Mouse (Mus musculus) CH12.LX (cell line): Measurements from ENCODE around the gene Tmem178. TPM values are rescaled to one million over a fixed set of nuclear protein-coding genes. Genes with fewer than 3 reads are reported as not detected.

ENCODE experiments used
- DNase-seq: peaks from one replicate; pipeline ENCODE4 v3.0.0-alpha.2; 2013; ENCODE audit errors: extremely low read depth
- H3K27ac ChIP-seq: 2 replicates; pipeline ENCODE4 v1.5.1; 2012; ENCODE audit warnings: low read depth, mild to moderate bottlenecking, control low read depth, moderate library complexity; ENCODE audit not compliant: insufficient read depth
- H3K27me3 ChIP-seq: replicated peaks from 2 replicates; pipeline ENCODE3; 2012; ENCODE audit warnings: inconsistent platforms
- H3K36me3 ChIP-seq, 2 experiments: replicated peaks in 1 of 2; 2 replicates each; pipeline versions ENCODE3 to v1.6.1; 2012; ENCODE audit warnings: inconsistent platforms in 1 of 2, low read length in 1 of 2, mild to moderate bottlenecking in 1 of 2, mixed read lengths in 1 of 2, moderate library complexity in 1 of 2; ENCODE audit not compliant: control insufficient read depth in 1 of 2, insufficient read depth in 1 of 2
- H3K4me1 ChIP-seq, 2 experiments: 2 replicates each; pipeline ENCODE4 v1.6.1; 2012; ENCODE audit warnings: inconsistent platforms in 1 of 2, moderate library complexity in 1 of 2; ENCODE audit not compliant: insufficient read depth in 2 of 2, control insufficient read depth in 1 of 2
- H3K4me2 ChIP-seq: 2 replicates; pipeline ENCODE4 v1.6.1; 2012; ENCODE audit warnings: low read depth, mild to moderate bottlenecking, control low read depth; ENCODE audit not compliant: poor library complexity, insufficient read depth, severe bottlenecking
- H3K4me3 ChIP-seq, 3 experiments: fragments of 150-350 bp in 1 of 3; sonication (generic) in 1 of 3; replicated peaks in 1 of 3; 2 replicates each; pipeline versions ENCODE3 to v1.5.1; 2011 to 2012; ENCODE audit warnings: low read depth in 2 of 3, low read length in 2 of 3, mild to moderate bottlenecking in 2 of 3, moderate library complexity in 2 of 3, control low read depth in 1 of 3, improper control_type of control experiment in 1 of 3, inconsistent platforms in 1 of 3, mixed read lengths in 1 of 3; ENCODE audit not compliant: poor library complexity in 1 of 3
- H3K79me2 ChIP-seq: replicated peaks from 2 replicates; pipeline ENCODE4 v1.6.1; 2012; ENCODE audit warnings: mild to moderate bottlenecking, moderate library complexity; ENCODE audit not compliant: control insufficient read depth, poor library complexity, insufficient read depth, severe bottlenecking; ENCODE audit errors: extremely low read depth
- H3K9ac ChIP-seq: 2 replicates; pipeline ENCODE4 v1.6.1; 2012; ENCODE audit warnings: low read depth, mild to moderate bottlenecking, control low read depth, moderate library complexity; ENCODE audit not compliant: insufficient read depth
- H3K9me3 ChIP-seq: replicated peaks from 2 replicates; pipeline ENCODE3; 2012; ENCODE audit warnings: low read length, inconsistent platforms, mixed read lengths
- BHLHE40 ChIP-seq: IDR thresholded peaks from 2 replicates; pipeline ENCODE4 v1.6.1; 2011; ENCODE audit warnings: mild to moderate bottlenecking, low read depth, low read length, improper control_type of control experiment
- CHD1 ChIP-seq: IDR thresholded peaks from 2 replicates; pipeline ENCODE4 v1.6.1; 2012; ENCODE audit warnings: low read depth, low read length, improper control_type of control experiment, inconsistent platforms
- CHD2 ChIP-seq: IDR thresholded peaks from 2 replicates; pipeline ENCODE4 v1.6.1; 2011; ENCODE audit warnings: low read length, improper control_type of control experiment
- E2F4 ChIP-seq: IDR thresholded peaks from 2 replicates; pipeline ENCODE4 v1.6.1; 2011; ENCODE audit warnings: low read depth, low read length, improper control_type of control experiment; ENCODE audit not compliant: insufficient replicate concordance
- ETS1 ChIP-seq: conservative IDR thresholded peaks from 2 replicates; pipeline ENCODE4 v1.6.1; 2012; ENCODE audit warnings: low read depth, mild to moderate bottlenecking, inconsistent platforms, low read length, improper control_type of control experiment, moderate library complexity
- GABPA ChIP-seq: IDR thresholded peaks from 2 replicates; pipeline ENCODE4 v1.6.1; 2012; ENCODE audit warnings: low read depth, low read length, improper control_type of control experiment, inconsistent platforms; ENCODE audit not compliant: insufficient replicate concordance
- HCFC1 ChIP-seq: IDR thresholded peaks from 2 replicates; pipeline ENCODE4 v1.6.1; 2012; ENCODE audit warnings: low read depth, mild to moderate bottlenecking, inconsistent platforms, low read length, improper control_type of control experiment
- JUND ChIP-seq: conservative IDR thresholded peaks from 2 replicates; pipeline ENCODE4 v1.6.1; 2011; ENCODE audit warnings: low read depth, low read length, improper control_type of control experiment
- MAFK ChIP-seq: IDR thresholded peaks from 2 replicates; pipeline ENCODE4 v1.6.1; 2011; ENCODE audit warnings: low read length, improper control_type of control experiment; ENCODE audit not compliant: insufficient replicate concordance
- MAZ ChIP-seq: IDR thresholded peaks from 2 replicates; pipeline ENCODE4 v1.6.1; 2012; ENCODE audit warnings: low read depth, mild to moderate bottlenecking, inconsistent platforms, low read length, improper control_type of control experiment, moderate library complexity
- MEF2A ChIP-seq: IDR thresholded peaks from 2 replicates; pipeline ENCODE4 v1.6.1; 2014; ENCODE audit warnings: low read depth, mild to moderate bottlenecking, inconsistent platforms, low read length, improper control_type of control experiment, borderline replicate concordance
- MXI1 ChIP-seq: IDR thresholded peaks from 2 replicates; pipeline ENCODE4 v1.6.1; 2011; ENCODE audit warnings: mild to moderate bottlenecking, low read depth, low read length, improper control_type of control experiment
- NELFE ChIP-seq: IDR thresholded peaks from 2 replicates; pipeline ENCODE4 v1.6.1; 2011; ENCODE audit warnings: low read depth, low read length, improper control_type of control experiment
- PAX5 ChIP-seq: IDR thresholded peaks from 2 replicates; pipeline ENCODE4 v1.6.1; 2012; ENCODE audit warnings: low read length, inconsistent platforms, mixed read lengths
- RAD21 ChIP-seq: IDR thresholded peaks from 2 replicates; pipeline ENCODE4 v1.6.1; 2011; ENCODE audit warnings: low read depth, mild to moderate bottlenecking, low read length, improper control_type of control experiment, moderate library complexity
- SIN3A ChIP-seq: IDR thresholded peaks from 2 replicates; pipeline ENCODE4 v1.6.1; 2012; ENCODE audit warnings: low read length, improper control_type of control experiment, inconsistent platforms
- SMC3 ChIP-seq: IDR thresholded peaks from 2 replicates; pipeline ENCODE4 v1.6.1; 2011; ENCODE audit warnings: low read depth, low read length, improper control_type of control experiment
- TCF12 ChIP-seq: IDR thresholded peaks from 2 replicates; pipeline ENCODE4 v1.6.1; 2014; ENCODE audit warnings: low read depth, mild to moderate bottlenecking, inconsistent platforms, low read length, improper control_type of control experiment
- USF1 ChIP-seq: IDR thresholded peaks from 2 replicates; pipeline ENCODE4 v1.6.1; 2014; ENCODE audit warnings: low read depth, mild to moderate bottlenecking, inconsistent platforms, low read length, improper control_type of control experiment
- ZC3H11A ChIP-seq: IDR thresholded peaks from 2 replicates; pipeline ENCODE4 v1.6.1; 2012; ENCODE audit warnings: low read depth, mild to moderate bottlenecking, inconsistent platforms, low read length, improper control_type of control experiment
- ZKSCAN1 ChIP-seq: IDR thresholded peaks from 2 replicates; pipeline ENCODE4 v1.6.1; 2012; ENCODE audit warnings: low read depth, inconsistent platforms, low read length, improper control_type of control experiment, borderline replicate concordance
- ZNF384 ChIP-seq: IDR thresholded peaks from 2 replicates; pipeline ENCODE4 v1.6.1; 2012; ENCODE audit warnings: low read depth, low read length, improper control_type of control experiment, inconsistent platforms
- dilution Hi-C: fragments of 300-500 bp; cut with MboI; formaldehyde crosslinking; loops from 2 replicates; pipeline ENCODE4 v1.14.3; 2020; ENCODE audit warnings: low sequenced_read_pairs; ENCODE audit not compliant: extremely low pct_unique_long_range_greater_than_20kb, extremely low pct_ligation_motif_present
- in situ Hi-C: fragments of 300-500 bp; cut with MboI; formaldehyde crosslinking; loops from 3 replicates; pipeline ENCODE4 v1.14.3; 2019; ENCODE audit warnings: low sequenced_read_pairs, low pct_ligation_motif_present, low pct_unique_long_range_greater_than_20kb, mixed read lengths
- polyA plus RNA-seq: library from polyadenylated mRNA; unstranded; fragments of >175 nt; gene quantifications from 2 replicates; pipeline ENCODE4 v1.2.1, GENCODE M21; 2012; ENCODE audit warnings: low read depth; ENCODE audit not compliant: insufficient read length
- total RNA-seq, 2 experiments: library from RNA; depleted of rRNA; stranded (reverse); fragments of 300-350 nt in 1 of 2; fragments of >200 nt in 1 of 2; gene quantifications; 2 replicates each; pipeline ENCODE4 v1.2.3; 2012 to 2014

Gene Tmem178
- total and polyA plus RNA-seq, 3 experiments = not detected

DNA sequence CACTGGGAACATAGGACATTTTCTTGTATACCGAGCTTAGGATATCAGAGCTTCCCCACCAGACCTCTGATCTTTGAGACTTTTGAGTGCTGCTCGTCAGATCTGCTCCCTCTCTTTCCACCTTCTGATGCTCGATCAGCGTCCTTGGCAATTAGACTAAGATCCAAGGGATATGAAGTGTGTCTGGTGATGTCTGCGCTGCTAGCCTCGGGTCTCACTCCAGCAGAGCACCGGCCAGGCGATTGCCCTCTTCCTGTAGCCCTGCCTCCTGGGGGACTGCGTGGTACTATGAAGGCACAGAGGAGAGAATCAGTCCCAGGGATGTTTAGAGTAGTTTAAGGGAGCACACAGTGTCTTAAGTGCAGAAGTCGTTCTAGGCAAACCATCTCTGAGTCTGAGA, 38.5 kb downstream of the Tmem178 start:
- Histone ChIP-seq H3K36me3 (no peaks in the 10 kb centered on the region), H3K4me2 (no peak overlapping the region), H3K4me3 (no peak overlapping the region), H3K9me3 (no peaks in the 10 kb centered on the region), H3K4me1 (no peaks in the 10 kb centered on the region), H3K79me2 (no peaks in the 10 kb centered on the region), H3K9ac (no peak overlapping the region), H3K27me3 (no peaks in the 10 kb centered on the region), H3K27ac (no peak overlapping the region)
- in situ Hi-C loops = loop anchor here (25.0 kb wide), 1 partner anchor 346 kb away; no protein-coding TSS in a partner anchor
- TF ChIP-seq RAD21 = no peak
- TF ChIP-seq ZKSCAN1 = no peak
- no peak for TF ChIP-seq MEF2A
- TF ChIP-seq CHD2 = no peak
- no peak for TF ChIP-seq MAZ
- no peak for TF ChIP-seq HCFC1
- no peak for TF ChIP-seq USF1
- TF ChIP-seq TCF12 = no peak
- no peak for TF ChIP-seq JUND
- no peak for TF ChIP-seq ETS1
- TF ChIP-seq E2F4 = no peak
- no peak for TF ChIP-seq MXI1
- no peak for TF ChIP-seq GABPA
- TF ChIP-seq CHD1 = no peak
- TF ChIP-seq NELFE = no peak
- no peak for TF ChIP-seq PAX5
- no peak for TF ChIP-seq SMC3
- TF ChIP-seq ZNF384 = no peak
- no peak for TF ChIP-seq ZC3H11A
- TF ChIP-seq MAFK = no peak
- dilution Hi-C loops = no loop called here
- no peak for DNase-seq

GRCm38 (mm10) chr17:80991535-80992127, 47.2 kb downstream of the Tmem178 start:
- no peak overlapping the region for H3K27ac ChIP-seq
- H3K27me3 ChIP-seq = no peaks in the 10 kb centered on the region
- H3K4me1 ChIP-seq = no peaks in the 10 kb centered on the region
- in situ Hi-C loops (loop anchor here (25.0 kb wide), 1 partner anchor 354 kb away; no protein-coding TSS in a partner anchor), dilution Hi-C loops (no loop called here)
- no peaks in the 10 kb centered on the region for H3K79me2 ChIP-seq
- TF ChIP-seq BHLHE40 = no peak
- no peak for TF ChIP-seq NELFE
- no peak for TF ChIP-seq SIN3A
- DNase-seq = no peak
- no peak overlapping the region for H3K4me3 ChIP-seq
- no peak overlapping the region for H3K9ac ChIP-seq
- no peak overlapping the region for H3K4me2 ChIP-seq
- no peaks in the 10 kb centered on the region for H3K9me3 ChIP-seq
- H3K36me3 ChIP-seq = no peaks in the 10 kb centered on the region
